Comparison of ENCODE assay signal across 12 mouse cellular contexts in the genomic region with DNA sequence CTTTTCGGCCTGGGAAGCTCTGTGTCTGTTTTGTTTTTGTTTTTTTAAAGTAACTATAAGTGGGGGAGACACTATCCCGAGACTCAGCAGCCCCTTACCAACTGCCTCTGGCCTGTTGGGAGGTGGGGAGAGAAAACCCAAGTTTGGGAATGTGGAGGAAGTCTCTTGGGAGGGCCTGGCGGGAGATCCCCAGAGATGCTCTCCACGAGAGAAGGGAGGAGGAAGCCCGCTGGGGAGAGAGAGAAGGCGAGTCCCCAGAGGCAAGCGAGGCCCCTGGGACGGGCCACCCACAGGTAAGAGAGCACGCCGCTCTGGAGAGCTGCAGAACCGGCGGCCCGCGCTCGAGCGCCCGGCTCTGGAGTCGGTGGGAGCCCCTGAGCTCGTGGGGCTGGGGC. TPM values are rescaled to one million over a fixed set of nuclear protein-coding genes. Genes with fewer than 3 reads are reported as not detected.
A peak's percentile ranks its signal among the peaks of the same experiment; 100 is the strongest.
DNase-seq lines count a peak whose midpoint lies in the region; ATAC-seq lines count a peak whose summit lies in the region.
"Had no signal": no experiment of that assay in that cellular context is flagged by ENCODE, and none has a peak within 500 bp of the region (broad histone marks: within the 10 kb centered on the region; RNA-seq: fewer than 3 reads in every experiment).

No protein-coding gene starts in this region.

- no peaks in the 10 kb centered on the region for H3K36me3 ChIP-seq in heart, embryonic 16.5 days (ENCODE audit: control insufficient read depth, insufficient read depth)
- H3K36me3 ChIP-seq in forebrain, embryonic 15.5 days: no peaks in the 10 kb centered on the region
- no peaks in the 10 kb centered on the region for H3K36me3 ChIP-seq in midbrain, embryonic 12.5 days
- H3K36me3 ChIP-seq: G1E had no signal

- no peak overlapping the region for H3K27ac ChIP-seq in heart, embryonic 16.5 days (ENCODE audit: low read length)
- H3K27ac ChIP-seq in forebrain, embryonic 15.5 days (replicated peaks): peak overlapping the region; percentile 97
- no peak overlapping the region for H3K27ac ChIP-seq in midbrain, embryonic 12.5 days (replicated peaks)

- WGBS in heart, embryonic 16.5 days: 2% methylated on average over 19 of the region's 19 CpGs
- 4% methylated on average over 19 of the region's 19 CpGs for WGBS in forebrain, embryonic 15.5 days
- under 1% methylated on average over 19 of the region's 19 CpGs for WGBS in midbrain, embryonic 12.5 days

- no peak overlapping the region for H3K9ac ChIP-seq in heart, embryonic 16.5 days (ENCODE audit: low read length)
- H3K9ac ChIP-seq in forebrain, embryonic 15.5 days (replicated peaks): peak overlapping the region; percentile 64
- H3K9ac ChIP-seq in midbrain, embryonic 12.5 days (replicated peaks): no peak overlapping the region

- 0 out of 2 replicates have a peak overlapping the region, but pooled peaks have one; percentile 58 for H3K4me2 ChIP-seq in heart, embryonic 16.5 days (ENCODE audit: low read depth, low read length)
- peak overlapping the region; percentile 40 for H3K4me2 ChIP-seq in forebrain, embryonic 15.5 days (replicated peaks)
- H3K4me2 ChIP-seq in midbrain, embryonic 12.5 days (replicated peaks): peak overlapping the region; percentile 47

- ATAC-seq in heart, embryonic 16.5 days (replicated peaks; ENCODE audit: extremely low read depth, insufficient read depth, low FRiP score): no peak
- ATAC-seq in forebrain, embryonic 15.5 days (replicated peaks): no peak
- no peak for ATAC-seq in midbrain, embryonic 12.5 days (ENCODE audit: low FRiP score, low read depth)

- intact Hi-C loops in left cerebral cortex, postnatal 25 days (cut with DNase I): no loop called here

- H3K4me1 ChIP-seq in heart, embryonic 16.5 days (ENCODE audit: control insufficient read depth, insufficient read depth, low read length): peaks cover 8% of the 10 kb centered on the region
- H3K4me1 ChIP-seq in forebrain, embryonic 15.5 days: peaks cover 55% of the 10 kb centered on the region
- peaks cover 26% of the 10 kb centered on the region for H3K4me1 ChIP-seq in midbrain, embryonic 12.5 days

- peak overlapping the region; percentile 36; the same call in 1 of the 2 replicates for H3K4me3 ChIP-seq in heart, embryonic 16.5 days (ENCODE audit: low read length)
- peak overlapping the region; percentile 48 for H3K4me3 ChIP-seq in forebrain, embryonic 15.5 days
- peak overlapping the region; percentile 39 for H3K4me3 ChIP-seq in midbrain, embryonic 12.5 days

- H3K27me3 ChIP-seq in heart, embryonic 16.5 days (ENCODE audit: control insufficient read depth, insufficient read depth, low read length): peaks cover 97% of the 10 kb centered on the region
- H3K27me3 ChIP-seq in forebrain, embryonic 15.5 days: peaks cover 67% of the 10 kb centered on the region
- peaks cover 98% of the 10 kb centered on the region for H3K27me3 ChIP-seq in midbrain, embryonic 12.5 days

- no peaks in the 10 kb centered on the region for H3K9me3 ChIP-seq in heart, embryonic 16.5 days (replicated peaks; ENCODE audit: control insufficient read depth, low read length)
- no peaks in the 10 kb centered on the region for H3K9me3 ChIP-seq in forebrain, embryonic 15.5 days
- no peaks in the 10 kb centered on the region for H3K9me3 ChIP-seq in midbrain, embryonic 12.5 days
- H3K9me3 ChIP-seq: megakaryocyte, embryonic 14.5 days had no signal

- DNase-seq in heart, adult 9 months (ENCODE audit: low spot score in 2 of 2): no peak
- DNase-seq in cerebellum, postnatal 10 days: peak; percentile 59 to 66
- DNase-seq in ovary, postnatal 14 days (ENCODE audit: low spot score): no peak
- no peak for DNase-seq in left cerebral cortex, adult 9 months (ENCODE audit: low spot score in 2 of 2)
- DNase-seq in left cerebral cortex, postnatal 25 days (ENCODE audit: low spot score in 2 of 2): no peak
- DNase-seq: layer of hippocampus, adult 9-11 months; right cerebral cortex, postnatal 25 days had no signal

RNA-seq across cellular contexts. Expression of a gene that starts 2.7 kb away (rescaled TPM):
- not detected in 2 replicates for polyA plus RNA-seq in heart, embryonic 16.5 days (2015; fragmentation: Nextera tagmentation; extraction: Ambion mirVana)
- polyA plus RNA-seq in forebrain, embryonic 15.5 days (2015; fragmentation: Nextera tagmentation; extraction: Ambion mirVana): 142 and 148 TPM in 2 replicates
- 1.3 and 2.3 TPM in 2 replicates for polyA plus RNA-seq in midbrain, embryonic 12.5 days (2016; fragmentation: Nextera tagmentation; extraction: Ambion mirVana)
- 10 to 100 TPM; 57.3 to 64.3 TPM for total RNA-seq in left cerebral cortex, postnatal 25 days (2021)
- polyA plus RNA-seq: G1E had no signal

RNA-seq across cellular contexts. Expression of a gene that starts 21.5 kb away (rescaled TPM):
- polyA plus RNA-seq in heart, embryonic 16.5 days (2015; fragmentation: Nextera tagmentation; extraction: Ambion mirVana): 74.0 and 75.8 TPM in 2 replicates
- polyA plus RNA-seq in forebrain, embryonic 15.5 days (2015; fragmentation: Nextera tagmentation; extraction: Ambion mirVana): 49.6 and 60.4 TPM in 2 replicates
- polyA plus RNA-seq in midbrain, embryonic 12.5 days (2016; fragmentation: Nextera tagmentation; extraction: Ambion mirVana): 1.2 and 1.4 TPM in 2 replicates
- total RNA-seq in left cerebral cortex, postnatal 25 days (2021): 100 to 1,000 TPM; 141 to 380 TPM
- total RNA-seq: G1E had no signal
- polyA plus RNA-seq: G1E had no signal

RNA-seq across cellular contexts. Expression of a gene that starts 31.4 kb away (rescaled TPM):
- polyA plus RNA-seq in heart, embryonic 16.5 days (2015; fragmentation: Nextera tagmentation; extraction: Ambion mirVana): 43.0 and 43.2 TPM in 2 replicates
- polyA plus RNA-seq in forebrain, embryonic 15.5 days (2015; fragmentation: Nextera tagmentation; extraction: Ambion mirVana): 53.2 and 56.5 TPM in 2 replicates
- 46.9 and 52.0 TPM in 2 replicates for polyA plus RNA-seq in midbrain, embryonic 12.5 days (2016; fragmentation: Nextera tagmentation; extraction: Ambion mirVana)
- 10 to 100 TPM; 34.1 to 36.8 TPM for total RNA-seq in left cerebral cortex, postnatal 25 days (2021)

RNA-seq across cellular contexts. Expression of a gene that starts 56.9 kb away (rescaled TPM):
- polyA plus RNA-seq in heart, embryonic 16.5 days (2015; fragmentation: Nextera tagmentation; extraction: Ambion mirVana): 175 TPM in 2 replicates
- polyA plus RNA-seq in forebrain, embryonic 15.5 days (2015; fragmentation: Nextera tagmentation; extraction: Ambion mirVana): 0.18 and 0.20 TPM in 2 replicates
- polyA plus RNA-seq in midbrain, embryonic 12.5 days (2016; fragmentation: Nextera tagmentation; extraction: Ambion mirVana): 0.19 and 0.33 TPM in 2 replicates
- 10 to 100 TPM in 1 of 2 experiments, 1 to 10 TPM in 1; 9.3 to 11.6 TPM for total RNA-seq in left cerebral cortex, postnatal 25 days (2021)
- total RNA-seq: G1E had no signal
- polyA plus RNA-seq: G1E had no signal

RNA-seq across cellular contexts. Expression of a gene that starts 59.5 kb away (rescaled TPM):
- polyA plus RNA-seq in heart, embryonic 16.5 days (2015; fragmentation: Nextera tagmentation; extraction: Ambion mirVana): 0.37 and 0.39 TPM in 2 replicates
- polyA plus RNA-seq in forebrain, embryonic 15.5 days (2015; fragmentation: Nextera tagmentation; extraction: Ambion mirVana): 0.42 and 0.70 TPM in 2 replicates
- polyA plus RNA-seq in midbrain, embryonic 12.5 days (2016; fragmentation: Nextera tagmentation; extraction: Ambion mirVana): 0.15 TPM in 1 of 2 replicates, not detected in the other
- total RNA-seq in left cerebral cortex, postnatal 25 days (2021): under 1 TPM; 0.39 to 0.73 TPM
- total RNA-seq: G1E had no signal
- polyA plus RNA-seq: G1E had no signal

Comparison
In these comparisons a context has a peak if more than half of its experiments do, and no peak if none do; other contexts are left out.
1. DNase-seq: peak in cerebellum, postnatal 10 days (2 of 2); none in heart, adult 9 months (0 of 2), ovary, postnatal 14 days (single experiment), left cerebral cortex, adult 9 months (0 of 2) and left cerebral cortex, postnatal 25 days (0 of 2).
2. RNA of a gene that starts 2.7 kb away (polyA plus RNA-seq): 142 to 148 TPM in forebrain, embryonic 15.5 days; 1.3 to 2.3 TPM in midbrain, embryonic 12.5 days and not detected in heart, embryonic 16.5 days; every median in the first group is over 10 times any median in the second.
3. RNA of a gene that starts 21.5 kb away (polyA plus RNA-seq): 74.0 to 75.8 TPM in heart, embryonic 16.5 days and 49.6 to 60.4 TPM in forebrain, embryonic 15.5 days; 1.2 to 1.4 TPM in midbrain, embryonic 12.5 days; every median in the first group is over 10 times any median in the second.
4. Peak in every context shown above with its lines, with median percentiles within 50 percentile points of each other: H3K4me2 ChIP-seq and H3K4me3 ChIP-seq.